Mouse (Mus musculus): Measurements from ENCODE around the gene Fcgr3.
"Not testable (repeated sequence)": the region's sequence is repeated elsewhere in the genome, so short reads cannot be mapped to it uniquely, and the experiment has no call there.

The Fcgr3 gene

DNA sequence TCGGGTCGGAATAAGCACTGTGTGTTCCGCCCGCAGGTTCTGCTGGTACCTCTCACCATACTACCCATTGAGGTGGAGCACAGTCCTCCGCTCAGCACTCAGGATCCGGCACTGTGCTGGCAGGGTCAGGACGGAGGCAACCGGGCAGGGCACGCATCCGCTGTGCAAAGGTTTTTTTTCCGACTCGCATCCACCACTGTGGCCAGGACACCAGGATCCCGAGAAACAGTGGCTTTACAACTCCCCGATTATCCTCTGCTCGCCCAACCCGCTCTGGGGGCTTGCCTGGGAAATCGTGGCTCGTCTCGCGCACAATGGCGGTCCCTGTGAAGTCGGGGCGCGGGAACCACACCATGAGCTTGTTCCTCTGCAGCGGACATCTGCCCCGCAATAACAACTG lies 21.0 kb upstream of the Fcgr3 start:
- no peak for DNase-seq (ENCODE audit: low read depth, low spot score)

DNA sequence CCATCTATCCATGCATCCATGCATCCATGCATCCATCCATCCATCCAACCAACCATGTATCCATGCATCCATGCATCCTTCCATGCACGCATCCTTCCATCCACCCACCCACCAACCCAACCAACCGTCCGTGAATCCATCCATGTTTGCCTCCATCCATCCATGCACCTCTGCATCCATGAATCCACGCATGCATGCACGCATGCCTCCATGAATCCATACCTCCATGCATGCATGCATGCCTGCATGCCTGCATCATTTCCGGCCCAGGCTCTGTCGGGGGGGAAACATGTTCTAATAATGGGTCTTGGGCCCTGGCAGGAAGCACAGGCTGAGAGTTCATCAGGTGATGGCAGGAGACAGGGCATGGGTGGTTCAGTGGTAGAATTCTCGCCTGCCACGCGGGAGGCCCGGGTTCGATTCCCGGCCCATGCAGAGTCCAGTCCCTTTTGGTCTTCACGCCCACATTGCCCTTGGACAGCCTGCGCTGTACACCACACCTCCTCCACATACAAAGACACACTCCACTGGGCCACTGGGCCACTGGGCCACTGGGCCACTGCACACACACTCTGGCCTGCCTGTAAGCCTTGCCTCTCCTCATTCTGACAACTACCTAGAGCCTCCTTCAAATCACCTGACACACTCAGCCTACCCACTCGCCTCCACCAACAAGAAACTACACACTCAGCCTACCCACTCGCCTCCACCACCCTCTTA lies 16.9 kb upstream of the Fcgr3 start:
- not testable (repeated sequence) for DNase-seq (ENCODE audit: low read depth, low spot score)

DNA sequence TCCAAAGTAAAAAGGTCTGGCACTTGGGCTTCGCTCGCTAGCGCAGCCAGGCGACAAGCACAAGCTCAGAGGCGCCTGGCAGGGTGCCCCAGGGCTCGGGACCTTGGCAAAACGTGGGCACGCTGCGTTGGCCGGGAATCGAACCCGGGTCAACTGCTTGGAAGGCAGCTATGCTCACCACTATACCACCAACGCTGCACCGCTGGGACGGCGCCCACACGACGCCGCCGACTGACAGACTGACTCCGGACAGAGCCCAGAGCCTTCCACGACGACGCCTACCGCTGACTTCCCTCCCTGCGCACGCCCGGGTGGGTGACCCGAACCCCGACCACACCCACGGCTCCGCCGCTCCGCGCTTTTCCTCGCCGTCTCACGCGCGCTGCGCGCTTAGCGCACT lies 15.1 kb upstream of the Fcgr3 start:
- DNase-seq (ENCODE audit: low read depth, low spot score), result not testable (repeated sequence)

DNA sequence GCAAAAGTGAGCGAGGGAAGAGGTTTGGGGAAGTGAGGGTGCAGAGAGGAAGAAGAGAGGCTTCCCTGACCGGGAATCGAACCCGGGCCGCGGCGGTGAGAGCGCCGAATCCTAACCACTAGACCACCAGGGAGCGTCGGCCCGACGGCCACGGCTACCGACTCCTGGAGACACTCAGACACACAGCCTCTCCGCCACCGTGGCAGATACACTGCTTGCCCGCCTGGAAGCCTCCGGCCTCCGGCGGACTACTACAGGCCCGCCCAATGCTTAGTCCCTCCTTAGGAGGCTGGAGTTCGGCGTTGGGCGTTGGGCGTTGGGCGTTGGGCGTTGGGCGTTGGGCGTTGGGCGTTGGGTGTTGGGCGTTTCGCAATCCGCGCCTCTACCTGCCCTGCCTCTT lies 14.6 kb upstream of the Fcgr3 start:
- not testable (repeated sequence) for DNase-seq (ENCODE audit: low read depth, low spot score)

DNA sequence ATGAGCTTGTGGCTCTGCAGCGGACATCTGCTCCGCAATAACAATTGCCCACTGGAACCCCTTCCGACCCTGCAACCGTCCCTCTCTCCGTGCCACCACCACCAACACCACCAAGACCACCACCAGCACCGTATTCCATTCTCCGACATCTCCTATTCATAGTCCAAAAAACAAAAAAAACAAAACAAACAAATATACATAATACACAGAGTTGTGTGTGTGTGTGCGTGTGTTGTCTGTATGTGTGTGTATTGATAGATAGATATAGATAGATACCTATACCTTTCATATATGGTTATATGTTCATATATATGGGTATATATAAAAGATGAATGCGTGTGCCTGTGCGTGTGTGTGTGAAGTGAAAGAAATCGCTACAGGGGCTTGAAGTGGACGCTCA lies 13.7 kb upstream of the Fcgr3 start:
- DNase-seq (ENCODE audit: low read depth, low spot score), result not testable (repeated sequence)

DNA sequence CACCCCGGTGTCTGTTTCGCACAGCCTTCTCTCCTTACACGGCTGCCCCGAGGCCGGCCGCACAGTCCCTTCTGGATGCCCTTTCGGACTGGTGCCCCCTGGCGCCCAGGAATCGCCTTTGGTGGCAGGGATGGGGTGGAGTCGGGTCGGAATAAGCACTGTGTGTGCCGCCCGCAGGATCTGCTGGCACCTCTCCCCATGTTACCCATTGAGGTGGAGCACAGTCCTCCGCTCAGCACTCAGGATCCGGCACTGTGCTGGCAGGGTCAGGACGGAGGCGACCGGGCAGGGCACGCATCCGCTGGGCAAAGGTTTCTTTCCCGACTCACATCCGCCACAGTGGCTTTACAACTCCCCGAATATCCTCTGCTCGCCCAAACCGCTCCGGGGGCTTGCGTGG lies 13.2 kb upstream of the Fcgr3 start:
- DNase-seq (ENCODE audit: low read depth, low spot score), result not testable (repeated sequence)

DNA sequence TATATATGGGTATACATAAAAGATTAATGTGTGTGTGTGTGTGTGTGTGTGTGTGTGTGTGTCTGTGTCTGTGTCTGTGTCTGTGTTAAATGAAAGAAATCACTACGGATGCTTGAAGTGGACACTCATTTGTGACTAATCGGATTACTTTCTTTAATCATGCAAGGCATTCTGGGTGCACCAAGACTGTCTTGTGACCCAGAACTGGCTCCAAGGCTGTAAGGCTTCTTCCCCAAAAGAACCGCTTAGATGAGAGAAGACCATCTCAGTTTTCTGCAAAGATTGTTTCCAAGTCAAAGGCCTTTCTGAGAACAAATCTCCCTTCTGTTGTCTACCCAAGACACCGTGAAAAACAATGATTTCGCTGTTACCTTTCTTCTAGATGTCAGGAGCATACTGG lies 12.5 kb upstream of the Fcgr3 start:
- not testable (repeated sequence) for DNase-seq (ENCODE audit: low read depth, low spot score)

DNA sequence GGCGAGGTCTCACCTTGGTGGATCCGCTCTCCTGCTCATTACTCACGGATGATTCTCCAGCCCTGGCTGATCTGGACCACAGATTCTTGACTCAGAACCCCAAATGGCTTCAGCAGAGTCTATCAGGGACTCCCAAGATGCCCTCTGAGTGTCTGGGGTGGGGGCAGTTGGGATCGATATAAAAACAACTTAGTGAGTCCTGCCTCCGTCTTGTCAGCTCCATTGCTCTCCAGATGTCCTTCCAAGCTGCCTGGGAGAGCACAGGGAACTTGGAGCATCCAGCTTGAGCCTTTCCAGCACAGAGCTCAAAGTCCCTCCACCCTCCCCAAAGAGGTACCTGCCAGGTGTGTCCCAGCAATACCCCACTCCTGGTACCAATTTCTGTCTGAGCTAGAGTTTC lies 11.4 kb upstream of the Fcgr3 start:
- not testable (repeated sequence) for DNase-seq (ENCODE audit: low read depth, low spot score)

DNA sequence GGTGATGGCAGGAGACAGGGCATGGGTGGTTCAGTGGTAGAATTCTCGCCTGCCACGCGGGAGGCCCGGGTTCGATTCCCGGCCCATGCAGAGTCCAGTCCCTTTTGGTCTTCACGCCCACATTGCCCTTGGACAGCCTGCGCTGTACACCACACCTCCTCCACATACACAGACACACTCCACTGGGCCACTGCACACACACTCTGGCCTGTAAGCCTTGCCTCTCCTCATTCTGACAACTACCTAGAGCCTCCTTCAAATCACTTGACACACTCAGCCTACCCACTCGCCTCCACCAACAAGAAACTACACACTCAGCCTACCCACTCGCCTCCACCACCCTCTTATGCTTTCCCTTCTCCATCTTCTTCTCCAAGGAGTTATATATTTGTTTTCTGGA lies 9.5 kb upstream of the Fcgr3 start:
- DNase-seq (ENCODE audit: low read depth, low spot score), result peak; percentile 94

DNA sequence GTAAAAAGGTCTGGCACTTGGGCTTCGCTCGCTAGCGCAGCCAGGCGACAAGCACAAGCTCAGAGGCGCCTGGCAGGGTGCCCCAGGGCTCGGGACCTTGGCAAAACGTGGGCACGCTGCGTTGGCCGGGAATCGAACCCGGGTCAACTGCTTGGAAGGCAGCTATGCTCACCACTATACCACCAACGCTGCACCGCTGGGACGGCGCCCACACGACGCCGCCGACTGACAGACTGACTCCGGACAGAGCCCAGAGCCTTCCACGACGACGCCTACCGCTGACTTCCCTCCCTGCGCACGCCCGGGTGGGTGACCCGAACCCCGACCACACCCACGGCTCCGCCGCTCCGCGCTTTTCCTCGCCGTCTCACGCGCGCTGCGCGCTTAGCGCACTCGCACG lies 7.5 kb upstream of the Fcgr3 start:
- DNase-seq (ENCODE audit: low read depth, low spot score), result not testable (repeated sequence)

DNA sequence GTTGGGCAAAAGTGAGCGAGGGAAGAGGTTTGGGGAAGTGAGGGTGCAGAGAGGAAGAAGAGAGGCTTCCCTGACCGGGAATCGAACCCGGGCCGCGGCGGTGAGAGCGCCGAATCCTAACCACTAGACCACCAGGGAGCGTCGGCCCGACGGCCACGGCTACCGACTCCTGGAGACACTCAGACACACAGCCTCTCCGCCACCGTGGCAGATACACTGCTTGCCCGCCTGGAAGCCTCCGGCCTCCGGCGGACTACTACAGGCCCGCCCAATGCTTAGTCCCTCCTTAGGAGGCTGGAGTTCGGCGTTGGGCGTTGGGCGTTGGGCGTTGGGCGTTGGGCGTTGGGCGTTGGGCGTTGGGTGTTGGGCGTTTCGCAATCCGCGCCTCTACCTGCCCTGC lies 7.0 kb upstream of the Fcgr3 start:
- not testable (repeated sequence) for DNase-seq (ENCODE audit: low read depth, low spot score)

DNA sequence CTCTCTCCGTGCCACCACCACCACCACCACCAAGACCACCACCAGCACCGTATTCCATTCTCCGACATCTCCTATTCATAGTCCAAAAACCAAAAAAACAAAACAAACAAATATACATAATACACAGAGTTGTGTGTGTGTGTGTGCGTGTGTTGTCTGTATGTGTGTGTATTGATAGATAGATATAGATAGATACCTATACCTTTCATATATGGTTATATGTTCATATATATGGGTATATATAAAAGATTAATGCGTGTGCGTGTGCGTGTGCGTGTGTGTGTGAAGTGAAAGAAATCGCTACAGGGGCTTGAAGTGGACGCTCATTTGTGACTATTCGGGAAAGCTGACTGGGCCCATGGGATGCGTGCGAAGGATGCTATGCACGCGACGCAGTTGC lies 6.1 kb upstream of the Fcgr3 start:
- not testable (repeated sequence) for DNase-seq (ENCODE audit: low read depth, low spot score)

DNA sequence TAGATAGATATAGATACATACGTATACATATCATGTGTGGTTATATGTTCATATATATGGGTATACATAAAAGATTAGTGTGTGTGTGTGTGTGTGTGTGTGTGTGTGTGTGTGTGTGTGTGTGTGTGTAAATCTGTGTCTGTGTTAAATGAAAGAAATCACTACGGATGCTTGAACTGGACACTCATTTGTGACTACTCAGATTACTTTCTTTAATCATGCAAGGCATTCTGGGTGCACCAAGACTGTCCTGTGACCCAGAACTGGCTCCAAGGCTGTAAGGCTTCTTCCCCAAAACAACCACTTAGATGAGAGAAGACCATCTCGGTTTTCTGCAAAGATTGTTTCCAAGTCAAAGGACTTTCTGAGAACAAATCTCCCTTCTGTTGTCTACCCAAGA lies 4.8 kb upstream of the Fcgr3 start:
- DNase-seq (ENCODE audit: low read depth, low spot score), result not testable (repeated sequence)

DNA sequence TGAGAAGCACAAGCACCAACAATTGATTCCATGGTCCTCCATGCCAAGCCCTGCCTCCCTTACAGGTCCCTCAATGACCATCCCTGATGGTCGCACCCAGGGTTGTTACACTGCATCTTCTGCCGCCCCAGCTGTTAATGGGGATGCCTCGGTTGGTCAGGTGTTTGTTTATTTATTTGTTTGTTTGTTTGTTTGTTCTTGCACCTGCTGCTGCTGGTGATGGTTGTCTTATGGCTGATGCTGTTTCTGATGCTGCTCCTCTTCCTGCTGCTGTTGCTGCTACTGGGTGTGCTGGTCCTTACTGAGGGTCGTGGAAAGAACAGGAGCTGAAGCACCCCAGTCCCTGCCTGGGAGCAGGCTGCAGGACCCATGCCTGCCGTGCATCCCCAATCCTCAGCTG lies 3.2 kb upstream of the Fcgr3 start:
- not testable (repeated sequence) for DNase-seq (ENCODE audit: low read depth, low spot score)

DNA sequence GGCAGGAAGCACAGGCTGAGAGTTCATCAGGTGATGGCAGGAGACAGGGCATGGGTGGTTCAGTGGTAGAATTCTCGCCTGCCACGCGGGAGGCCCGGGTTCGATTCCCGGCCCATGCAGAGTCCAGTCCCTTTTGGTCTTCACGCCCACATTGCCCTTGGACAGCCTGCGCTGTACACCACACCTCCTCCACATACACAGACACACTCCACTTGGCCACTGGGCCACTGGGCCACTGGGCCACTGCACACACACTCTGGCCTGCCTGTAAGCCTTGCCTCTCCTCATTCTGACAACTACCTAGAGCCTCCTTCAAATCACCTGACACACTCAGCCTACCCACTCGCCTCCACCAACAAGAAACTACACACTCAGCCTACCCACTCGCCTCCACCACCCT lies 1.8 kb upstream of the Fcgr3 start:
- DNase-seq (ENCODE audit: low read depth, low spot score), result not testable (repeated sequence)

DNA sequence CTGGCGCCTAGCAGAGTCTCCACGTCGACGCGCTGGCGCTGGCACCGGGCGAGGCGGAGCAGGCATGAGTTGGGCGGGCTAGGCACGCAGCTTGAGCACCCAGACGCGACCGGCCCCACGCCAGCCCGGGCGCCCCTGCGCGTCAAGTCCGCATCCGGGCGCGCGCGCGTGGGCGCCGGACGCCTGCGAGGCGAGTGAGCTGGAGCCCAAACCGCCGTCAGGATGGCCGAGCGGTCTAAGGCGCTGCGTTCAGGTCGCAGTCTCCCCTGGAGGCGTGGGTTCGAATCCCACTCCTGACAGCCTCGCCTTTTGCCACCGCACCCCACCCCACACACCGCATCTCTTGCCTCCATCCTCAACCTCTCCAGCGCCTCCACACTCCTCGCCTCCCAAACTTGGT lies 1.0 kb upstream of the Fcgr3 start:
- DNase-seq (ENCODE audit: low read depth, low spot score), result not testable (repeated sequence)

DNA sequence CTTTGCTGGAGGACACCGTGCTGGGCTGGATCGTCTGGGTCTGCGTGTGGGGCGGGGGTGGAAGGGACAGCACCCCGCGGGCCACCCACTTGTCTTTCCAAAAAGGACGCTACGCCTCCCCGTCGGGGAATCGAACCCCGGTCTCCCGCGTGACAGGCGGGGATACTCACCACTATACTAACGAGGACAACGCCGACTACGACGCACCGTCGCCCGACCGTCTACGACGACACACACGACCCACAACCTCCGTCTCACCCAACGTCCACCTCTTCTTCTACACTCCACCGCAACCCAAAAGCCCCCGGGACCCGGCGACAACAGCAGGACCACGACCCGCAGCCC lies 480 bp upstream of the Fcgr3 start:
- not testable (repeated sequence) for DNase-seq (ENCODE audit: low read depth, low spot score)

DNA sequence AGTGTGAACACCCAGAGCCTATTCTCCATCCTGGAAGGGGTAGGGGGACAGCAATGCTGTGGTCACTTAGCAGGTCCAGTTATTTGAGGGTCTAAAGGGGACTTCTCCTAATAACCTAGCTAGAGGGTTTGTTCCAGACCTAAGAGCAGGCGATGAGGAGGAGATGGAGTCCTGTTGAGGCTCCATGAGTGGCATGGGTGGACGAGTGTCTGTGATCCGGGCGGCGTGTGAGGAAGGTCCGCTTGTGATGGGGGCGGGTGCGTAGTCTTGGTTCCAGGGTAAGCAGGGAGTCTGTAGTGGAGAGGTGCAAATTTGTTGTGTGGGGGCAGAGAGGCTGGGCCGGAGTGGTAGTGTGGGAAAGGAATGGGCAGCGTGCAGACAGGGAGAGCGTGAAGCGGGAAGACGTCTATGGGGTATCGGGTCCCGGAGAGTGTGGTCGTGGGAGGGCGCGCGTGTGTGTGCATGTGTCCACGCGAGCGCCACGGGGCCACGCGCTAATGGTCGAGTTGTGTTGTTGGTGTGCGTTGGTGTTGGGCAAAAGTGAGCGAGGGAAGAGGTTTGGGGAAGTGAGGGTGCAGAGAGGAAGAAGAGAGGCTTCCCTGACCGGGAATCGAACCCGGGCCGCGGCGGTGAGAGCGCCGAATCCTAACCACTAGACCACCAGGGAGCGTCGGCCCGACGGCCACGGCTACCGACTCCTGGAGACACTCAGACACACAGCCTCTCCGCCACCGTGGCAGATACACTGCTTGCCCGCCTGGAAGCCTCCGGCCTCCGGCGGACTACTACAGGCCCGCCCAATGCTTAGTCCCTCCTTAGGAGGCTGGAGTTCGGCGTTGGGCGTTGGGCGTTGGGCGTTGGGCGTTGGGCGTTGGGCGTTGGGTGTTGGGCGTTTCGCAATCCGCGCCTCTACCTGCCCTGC lies 905 bp downstream of the Fcgr3 start:
- DNase-seq (ENCODE audit: low read depth, low spot score), result not testable (repeated sequence)

DNA sequence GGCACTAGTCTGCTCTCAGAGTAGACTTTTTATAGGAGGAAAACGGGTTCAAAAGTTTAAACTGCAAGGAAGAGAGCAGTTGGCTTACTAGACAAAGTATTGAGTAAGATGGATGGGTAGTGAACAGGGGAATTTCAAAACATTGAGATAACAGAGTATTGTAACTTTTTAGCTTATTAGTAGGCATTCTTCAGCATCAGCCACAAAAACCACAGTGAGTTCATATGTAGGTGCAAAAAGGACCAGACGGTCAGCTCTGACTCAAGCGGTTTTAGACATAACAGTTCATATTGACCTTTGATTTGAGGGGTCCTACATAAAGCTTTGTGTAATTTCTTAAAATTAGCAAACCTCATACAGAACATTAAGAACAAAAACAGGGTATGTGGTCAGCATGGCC lies 3.2 kb downstream of the Fcgr3 start:
- DNase-seq (ENCODE audit: low read depth, low spot score), result no peak

DNA sequence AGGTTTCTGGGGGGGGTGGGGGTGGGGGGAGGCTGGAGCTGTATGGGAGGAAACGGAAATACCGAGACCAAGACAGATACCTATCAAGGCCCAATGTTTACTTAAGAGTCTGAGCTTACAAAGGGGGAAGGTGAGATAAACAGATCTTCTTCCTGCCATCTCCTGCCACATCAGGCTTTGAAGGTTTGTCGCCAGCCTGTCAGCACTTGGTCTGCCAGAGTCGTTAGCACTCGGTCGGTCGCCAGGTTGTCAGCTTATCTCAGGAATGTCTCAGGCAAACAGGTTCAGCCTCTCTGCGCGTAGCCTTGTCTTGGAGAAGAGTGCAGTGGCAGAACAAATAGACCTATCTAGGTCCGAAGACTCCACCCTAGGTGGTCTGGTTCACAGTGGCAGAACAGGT lies 4.3 kb downstream of the Fcgr3 start:
- DNase-seq (ENCODE audit: low read depth, low spot score), result no peak

DNA sequence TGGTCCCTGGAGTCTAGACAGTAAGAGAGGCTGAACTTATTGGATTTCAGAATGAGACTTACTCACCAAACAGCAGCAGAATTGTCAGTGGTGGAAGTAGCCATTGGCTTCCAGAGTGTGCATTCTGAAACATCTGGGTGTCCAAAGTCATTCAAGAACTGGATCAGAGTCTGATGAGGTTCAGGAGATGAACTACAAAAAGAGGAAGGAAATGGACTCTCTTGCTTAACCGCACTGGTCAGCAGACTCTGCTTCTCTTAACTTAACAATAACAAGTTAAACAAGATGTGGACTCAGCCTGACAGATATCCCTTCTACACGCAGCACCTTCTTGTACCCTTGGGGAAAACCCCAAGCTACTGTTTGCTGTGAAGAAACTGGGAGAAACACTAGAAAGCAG lies 5.5 kb downstream of the Fcgr3 start:
- no peak for DNase-seq (ENCODE audit: low read depth, low spot score)

DNA sequence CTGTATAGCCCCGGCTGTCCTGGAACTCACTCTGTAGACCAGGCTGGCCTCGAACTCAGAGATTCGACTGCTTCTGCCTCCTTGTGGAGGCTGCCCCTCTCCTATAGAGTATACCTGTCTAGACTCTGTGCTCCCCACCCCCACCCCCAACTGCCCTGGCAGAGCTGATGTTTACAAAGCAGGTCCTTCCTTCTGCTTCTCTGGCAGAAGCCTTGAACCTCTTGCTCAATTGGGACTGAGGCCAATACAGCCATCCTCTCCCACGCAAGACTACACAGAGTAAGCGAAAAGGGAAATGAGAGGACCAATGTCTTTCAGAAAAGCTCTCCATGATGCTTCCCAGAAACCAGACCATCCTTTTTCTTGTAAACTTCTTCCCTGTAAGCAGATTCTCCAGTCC lies 7.5 kb downstream of the Fcgr3 start:
- peak; percentile 57 for DNase-seq (ENCODE audit: low read depth, low spot score)

DNA sequence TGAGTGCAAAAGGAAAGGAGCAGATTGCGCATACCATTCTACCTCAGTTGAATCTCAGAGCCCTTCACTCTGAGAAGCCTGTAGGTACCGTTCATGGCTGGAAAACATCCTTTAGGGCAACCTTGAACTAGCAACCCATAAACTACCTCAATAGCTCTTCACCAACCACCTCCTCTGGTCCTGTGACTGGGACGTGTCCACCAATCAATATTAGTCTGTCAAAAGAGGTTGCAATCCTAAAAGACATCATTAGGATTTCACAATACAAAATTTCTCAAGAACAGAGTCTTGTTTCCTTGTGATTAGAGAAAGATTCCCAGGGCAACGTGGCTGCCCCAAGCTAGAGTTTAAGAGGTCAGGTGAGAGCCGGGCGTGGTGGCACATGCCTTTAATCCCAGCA lies 11.4 kb downstream of the Fcgr3 start:
- DNase-seq (ENCODE audit: low read depth, low spot score), result no peak

All from ES-CJ7 (cell line).